Mouse (Mus musculus): ENCODE results near the gene 5031439G07Rik. TPM values are rescaled to one million over a fixed set of nuclear protein-coding genes. Genes with fewer than 3 reads are reported as not detected.
"Not testable (repeated sequence)": the region's sequence is repeated elsewhere in the genome, so short reads cannot be mapped to it uniquely, and the experiment has no call there.

5031439G07Rik gene
- polyA plus RNA-seq (2016; fragmentation: Nextera tagmentation; extraction: Ambion mirVana): 28.6 and 35.3 TPM in 2 replicates

DNA sequence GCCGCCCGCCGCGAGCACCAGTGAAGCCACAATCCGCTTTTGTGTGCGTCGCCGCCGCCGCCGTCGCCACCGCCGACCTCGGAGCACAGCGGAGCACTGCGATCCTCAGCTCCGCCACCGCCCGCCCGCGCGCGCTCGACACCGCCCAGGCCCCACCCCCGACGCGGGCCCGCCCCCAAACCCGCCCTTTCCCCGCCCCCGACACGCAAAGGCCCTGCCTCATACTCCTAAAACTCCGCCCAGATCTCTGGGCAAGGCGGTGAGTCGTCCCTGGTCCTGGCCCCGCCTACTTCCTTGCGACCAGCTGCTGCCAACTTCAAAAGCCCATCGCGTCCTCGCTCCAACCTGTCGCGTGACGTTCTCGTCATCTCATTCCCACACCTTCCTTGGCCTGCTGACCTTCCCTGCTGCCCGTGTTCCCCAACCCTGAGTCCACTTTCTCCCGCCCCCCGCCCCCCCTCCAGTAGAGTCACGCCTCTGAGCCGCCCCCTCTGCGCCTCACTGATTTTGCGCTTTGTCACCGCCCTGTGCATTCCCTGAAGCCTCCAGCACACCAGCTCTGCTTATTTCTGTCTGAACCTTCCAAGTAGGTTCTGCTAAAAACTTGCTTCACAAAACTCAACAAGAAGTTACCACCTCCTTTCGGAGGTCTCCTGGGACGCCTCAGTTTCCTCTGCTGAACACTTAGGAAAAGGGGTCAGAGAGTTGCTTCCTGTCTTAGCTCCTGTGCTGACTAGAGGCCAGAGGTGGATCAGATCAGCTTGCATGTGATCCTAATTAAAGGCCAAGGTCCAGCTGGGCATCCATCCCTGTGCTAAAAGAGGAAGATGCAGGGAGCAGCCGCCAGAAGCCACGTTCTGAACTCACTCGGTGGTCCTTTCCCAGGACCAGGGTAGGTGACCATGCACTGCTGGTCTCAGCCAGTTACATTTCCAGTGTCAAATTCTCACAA is at the start of gene 5031439G07Rik:
Gene 5031439G07Rik (minus strand): TSS at position 678 of the 952 bp plus-strand sequence.
- Histone ChIP-seq H3K27ac (no peak within 1 kb of the TSS; the same call in 1 of the 2 replicates), H3K4me3 (peak within 1 kb of the TSS; percentile 87), H3K9ac (peak within 1 kb of the TSS; percentile 94), H3K4me1 (peaks cover 34% of the 10 kb centered on the region), H3K4me2 (replicated peaks) (peak within 1 kb of the TSS; percentile 84), H3K27me3 (replicated peaks) (0 out of 2 replicates have a peak, but pooled peaks cover 5% of the 10 kb centered on the region), H3K36me3 (no peaks in the 10 kb centered on the region), H3K9me3 (no peaks in the 10 kb centered on the region)
- ATAC-seq (ENCODE audit: low FRiP score, low read depth): peak; percentile 93
- WGBS: 2% methylated on average over 56 of the region's 59 CpGs

DNA sequence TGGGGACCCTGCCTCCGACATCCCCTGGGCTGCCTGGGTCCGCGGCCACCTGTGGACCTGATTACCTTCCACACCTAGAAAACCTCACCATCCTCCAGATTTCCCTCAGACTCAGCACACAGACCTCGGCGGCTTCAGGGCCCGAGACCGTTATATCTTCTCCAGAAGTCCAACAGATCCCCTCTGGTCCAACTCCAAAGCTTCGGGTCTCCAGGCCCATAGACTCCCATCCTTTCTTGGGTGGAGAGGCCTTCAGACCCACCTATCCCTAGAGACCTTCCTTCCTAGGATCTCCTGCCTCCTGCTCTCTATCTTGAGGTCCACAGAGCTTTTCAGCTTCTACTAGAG is 49.0 kb upstream of the 5031439G07Rik start:
- H3K27ac ChIP-seq: no peak overlapping the region
- H3K4me1 ChIP-seq: peaks cover 20% of the 10 kb centered on the region
- H3K4me3 ChIP-seq: peak overlapping the region; percentile 76
- H3K36me3 ChIP-seq: no peaks in the 10 kb centered on the region
- H3K9me3 ChIP-seq: peaks cover 3% of the 10 kb centered on the region; the same call in 1 of the 2 replicates
- peak overlapping the region; percentile 72 for H3K9ac ChIP-seq
- H3K27me3 ChIP-seq (replicated peaks): no peaks in the 10 kb centered on the region
- H3K4me2 ChIP-seq (replicated peaks): peak overlapping the region; percentile 89
- WGBS: 3% methylated on average over 8 of the region's 8 CpGs
- no peak; the same call in 1 of the 2 replicates for ATAC-seq (ENCODE audit: low FRiP score, low read depth)

- Histone ChIP-seq H3K4me3 (peak overlapping the region; percentile 76), H3K9ac (peak overlapping the region; percentile 72), H3K4me2 (replicated peaks) (peak overlapping the region; percentile 89), H3K36me3 (no peaks in the 10 kb centered on the region), H3K4me1 (peaks cover 18% of the 10 kb centered on the region), H3K27me3 (replicated peaks) (no peaks in the 10 kb centered on the region), H3K27ac (no peak overlapping the region), H3K9me3 (peaks cover 5% of the 10 kb centered on the region; the same call in 1 of the 2 replicates)
- under 1% methylated on average over 75 of the region's 75 CpGs for WGBS
- ATAC-seq (ENCODE audit: low FRiP score, low read depth): peak; percentile 95
Observed at GRCm38 (mm10) chr15:85036566-85037342, 48.4 kb upstream of the 5031439G07Rik start.

GRCm38 (mm10) chr15:85033916-85034315 is 45.6 kb upstream of the 5031439G07Rik start:
- H3K27ac ChIP-seq; ATAC-seq (ENCODE audit: low FRiP score, low read depth); H3K4me3 ChIP-seq; H3K9ac ChIP-seq; H3K36me3 ChIP-seq; H3K27me3 ChIP-seq (replicated peaks); H3K9me3 ChIP-seq; H3K4me2 ChIP-seq (replicated peaks): not testable (repeated sequence)
- WGBS: 50% methylated on average over 7 of the region's 7 CpGs
- H3K4me1 ChIP-seq: peaks cover 18% of the 10 kb centered on the region

DNA sequence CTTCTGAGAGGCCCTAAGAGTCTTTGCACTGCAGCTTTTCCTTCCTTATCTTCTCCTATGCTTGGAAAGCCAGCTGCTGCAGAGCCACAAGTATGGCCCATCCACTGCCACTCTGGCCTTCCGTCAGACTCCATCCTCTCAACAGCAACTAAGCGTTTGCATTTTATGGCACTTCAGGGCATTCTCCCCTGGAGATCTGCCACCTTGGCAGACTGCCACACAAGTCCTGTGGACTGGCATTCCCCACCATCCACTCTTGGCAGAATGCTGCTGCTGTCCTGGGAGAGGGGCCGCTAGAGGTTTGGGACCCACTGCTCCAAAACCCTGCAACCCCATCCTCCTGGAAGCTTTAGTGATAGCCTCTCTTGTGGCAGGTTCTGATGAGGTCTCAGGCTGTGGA is 43.5 kb upstream of the 5031439G07Rik start:
- Histone ChIP-seq H3K4me1 (peaks cover 5% of the 10 kb centered on the region; the same call in 1 of the 2 replicates), H3K9me3 (peaks cover 5% of the 10 kb centered on the region; the same call in 1 of the 2 replicates), H3K27me3 (replicated peaks) (no peaks in the 10 kb centered on the region), H3K27ac (no peak overlapping the region), H3K4me2 (replicated peaks) (no peak overlapping the region), H3K4me3 (no peak overlapping the region), H3K36me3 (no peaks in the 10 kb centered on the region), H3K9ac (no peak overlapping the region)
- ATAC-seq (ENCODE audit: low FRiP score, low read depth): no peak
- 84% methylated on average over 3 of the region's 3 CpGs for WGBS

DNA sequence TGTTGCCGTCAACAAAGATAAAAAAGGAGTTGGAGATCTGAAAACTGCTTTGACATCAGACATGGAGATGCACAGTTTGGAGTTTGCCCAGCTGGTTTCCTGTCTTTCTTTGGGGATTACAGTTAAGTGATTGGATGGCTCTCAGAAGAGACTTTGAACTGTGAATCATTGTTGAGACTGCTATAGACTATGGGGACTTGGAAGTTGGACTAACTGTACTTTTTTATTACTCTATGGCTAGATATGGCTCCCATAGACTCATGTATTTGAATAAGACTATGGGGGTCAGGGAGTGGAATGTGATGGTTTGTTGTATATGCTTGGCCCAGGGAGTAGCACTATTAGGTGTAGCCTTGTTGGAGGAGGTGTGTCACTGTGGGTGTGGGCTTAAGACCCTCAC is 42.3 kb upstream of the 5031439G07Rik start:
- 93% methylated on average over 1 of the region's 1 CpGs for WGBS
- H3K4me1 ChIP-seq; H3K9ac ChIP-seq; H3K36me3 ChIP-seq; H3K27ac ChIP-seq; H3K27me3 ChIP-seq (replicated peaks); H3K4me3 ChIP-seq; H3K9me3 ChIP-seq; H3K4me2 ChIP-seq (replicated peaks); ATAC-seq (ENCODE audit: low FRiP score, low read depth): not testable (repeated sequence)

DNA sequence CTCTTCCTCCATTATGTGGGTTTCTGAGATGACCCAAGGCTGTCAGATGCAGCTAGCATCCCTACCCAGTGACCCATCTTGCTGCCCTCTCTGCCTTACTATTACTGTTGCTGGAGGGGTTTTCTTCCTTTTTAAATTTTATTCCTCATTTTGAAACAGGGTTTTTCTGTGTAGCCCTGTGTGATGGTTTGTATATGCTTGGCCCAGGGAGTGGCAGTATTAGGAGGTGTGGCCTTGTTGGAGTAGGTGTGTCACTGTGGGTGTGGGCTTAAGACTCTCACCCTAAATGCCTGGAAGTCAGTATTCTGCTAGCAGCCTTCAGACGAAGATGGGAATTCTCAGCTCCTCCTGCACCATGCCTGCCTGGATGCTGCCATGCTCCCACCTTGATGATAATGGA is 40.3 kb upstream of the 5031439G07Rik start, which contains the start of gene Fam118a:
Gene Fam118a (plus strand): TSS at position 301 of the 400 bp plus-strand sequence.
- not testable (repeated sequence) for H3K36me3 ChIP-seq; H3K9me3 ChIP-seq; H3K4me3 ChIP-seq; H3K9ac ChIP-seq; H3K27me3 ChIP-seq (replicated peaks); H3K4me1 ChIP-seq; H3K4me2 ChIP-seq (replicated peaks); ATAC-seq (ENCODE audit: low FRiP score, low read depth); H3K27ac ChIP-seq
- 61% methylated on average over 1 of the region's 1 CpGs for WGBS

DNA sequence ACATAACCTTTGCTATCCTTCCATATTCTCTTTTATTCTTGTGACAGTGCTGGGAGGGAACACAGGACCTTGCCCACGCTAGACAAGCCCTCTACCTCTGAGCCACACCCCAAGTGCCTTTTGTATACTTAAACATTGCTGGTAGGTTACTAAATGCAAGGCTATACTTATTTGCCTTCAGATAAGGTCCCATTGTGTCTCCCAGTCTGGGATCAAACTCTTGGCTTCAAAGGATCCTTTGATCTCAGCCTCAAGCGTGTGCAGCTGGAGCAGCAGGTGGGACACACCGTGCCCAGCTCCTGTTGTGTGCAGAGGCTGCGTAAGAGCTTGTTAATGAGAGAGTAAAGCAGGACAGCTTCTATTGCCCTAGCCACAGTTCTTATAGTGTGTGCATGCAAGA is 39.4 kb upstream of the 5031439G07Rik start:
- no peak for ATAC-seq (ENCODE audit: low FRiP score, low read depth)
- Histone ChIP-seq H3K27ac (no peak overlapping the region), H3K9ac (no peak overlapping the region), H3K4me1 (no peaks in the 10 kb centered on the region), H3K4me2 (replicated peaks) (no peak overlapping the region), H3K9me3 (peaks cover 5% of the 10 kb centered on the region; the same call in 1 of the 2 replicates), H3K27me3 (replicated peaks) (no peaks in the 10 kb centered on the region), H3K4me3 (no peak overlapping the region), H3K36me3 (no peaks in the 10 kb centered on the region)
- WGBS: 35% methylated on average over 4 of the region's 4 CpGs

DNA sequence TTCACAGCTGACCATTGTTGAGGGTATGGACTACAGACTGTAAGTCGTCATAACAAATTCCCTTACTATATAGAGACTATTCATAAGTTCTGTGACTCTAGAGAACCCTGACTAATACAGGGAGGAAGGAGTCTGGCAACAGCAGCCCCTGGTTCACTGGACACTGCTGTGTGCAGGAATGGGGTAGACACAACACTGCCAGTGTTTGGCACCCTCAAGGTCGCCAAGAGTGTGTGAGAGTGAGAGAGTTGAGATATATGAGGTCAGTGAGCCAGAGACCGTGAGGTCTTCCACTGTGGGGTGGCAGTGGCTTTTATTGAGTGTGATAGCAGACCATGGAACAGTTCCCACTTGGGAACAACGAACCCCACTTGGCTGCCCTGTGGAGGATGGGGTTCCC is 37.8 kb upstream of the 5031439G07Rik start:
- Histone ChIP-seq H3K4me2 (replicated peaks) (no peak overlapping the region), H3K4me1 (no peaks in the 10 kb centered on the region), H3K36me3 (no peaks in the 10 kb centered on the region), H3K27ac (no peak overlapping the region), H3K9me3 (no peaks in the 10 kb centered on the region), H3K4me3 (no peak overlapping the region), H3K9ac (no peak overlapping the region), H3K27me3 (replicated peaks) (no peaks in the 10 kb centered on the region)
- 83% methylated on average over 4 of the region's 4 CpGs for WGBS
- ATAC-seq (ENCODE audit: low FRiP score, low read depth): no peak

- H3K4me3 ChIP-seq: no peak overlapping the region
- no peak for ATAC-seq (ENCODE audit: low FRiP score, low read depth)
- H3K4me2 ChIP-seq (replicated peaks): no peak overlapping the region
- 77% methylated on average over 4 of the region's 4 CpGs for WGBS
- peaks cover 3% of the 10 kb centered on the region for H3K27me3 ChIP-seq (replicated peaks)
- H3K9ac ChIP-seq: no peak overlapping the region
- H3K27ac ChIP-seq: no peak overlapping the region
- no peaks in the 10 kb centered on the region for H3K9me3 ChIP-seq
- H3K36me3 ChIP-seq: no peaks in the 10 kb centered on the region
- no peaks in the 10 kb centered on the region for H3K4me1 ChIP-seq
Observed at GRCm38 (mm10) chr15:85022211-85022610, 33.9 kb upstream of the 5031439G07Rik start.

- ATAC-seq (ENCODE audit: low FRiP score, low read depth): no peak
- Histone ChIP-seq H3K9me3 (no peaks in the 10 kb centered on the region), H3K4me1 (no peaks in the 10 kb centered on the region), H3K9ac (no peak within 1 kb of the TSS), H3K4me2 (replicated peaks) (peak within 1 kb of the TSS; percentile 45), H3K36me3 (no peaks in the 10 kb centered on the region), H3K27ac (no peak within 1 kb of the TSS), H3K4me3 (no peak within 1 kb of the TSS), H3K27me3 (replicated peaks) (peaks cover 3% of the 10 kb centered on the region)
- WGBS: 7% methylated on average over 21 of the region's 21 CpGs
Observed at GRCm38 (mm10) chr15:85016951-85017664, 28.8 kb upstream of the 5031439G07Rik start, which contains the start of gene Upk3a. Gene Upk3a, plus strand, starts transcription at chr15:85017141.
